Mouse (Mus musculus) heart, adult 11 months (tissue): ENCODE measurements around the gene Cnn2.

Experiments used
- DNase-seq: peaks from one replicate; pipeline ENCODE4 v3.0.0; 2022

The Cnn2 gene

GRCm38 (mm10) chr10:79970415-79971182, 17.8 kb upstream of the Cnn2 start, which contains the start of gene Grin3b:
Gene Grin3b (plus strand): TSS chr10:79970715.
- DNase-seq = no peak

- DNase-seq = no peak
These were observed 17.2 kb upstream of the Cnn2 start for GRCm38 (mm10) chr10:79971183-79971497.

- DNase-seq = peak; percentile 95
These were observed 15.6 kb upstream of the Cnn2 start for GRCm38 (mm10) chr10:79972831-79973230.

- DNase-seq = peak; percentile 90
These were observed 14.3 kb upstream of the Cnn2 start for GRCm38 (mm10) chr10:79974087-79974486.

- no peak for DNase-seq
These were observed 13.7 kb upstream of the Cnn2 start for GRCm38 (mm10) chr10:79974668-79975067.

- peak; percentile 94 for DNase-seq
These were observed 12.2 kb upstream of the Cnn2 start for GRCm38 (mm10) chr10:79976071-79976721.

GRCm38 (mm10) chr10:79976722-79977107, 11.7 kb upstream of the Cnn2 start:
- DNase-seq = no peak

DNA sequence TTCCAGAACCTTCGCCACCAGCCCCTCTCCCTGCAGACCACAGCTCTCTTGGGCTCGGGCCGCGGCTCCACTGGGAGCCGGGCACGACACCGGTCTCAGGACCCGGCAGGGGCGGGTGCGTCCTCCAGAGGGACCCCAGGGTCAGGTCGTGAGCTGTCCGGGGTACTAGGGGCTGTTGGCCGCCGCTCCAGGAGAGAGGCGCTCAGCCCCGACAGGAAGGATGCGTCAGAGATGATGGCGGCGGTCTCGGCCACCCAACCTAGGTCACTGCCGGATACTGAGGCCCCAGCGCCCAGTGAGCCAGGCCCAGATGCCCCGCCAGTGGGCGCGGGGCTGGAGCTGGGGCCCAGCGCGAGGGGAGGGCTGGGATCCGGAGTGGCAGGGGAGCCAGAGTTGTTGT, 11.1 kb upstream of the Cnn2 start:
- peak; percentile 92 for DNase-seq

GRCm38 (mm10) chr10:79978061-79978460, 10.3 kb upstream of the Cnn2 start:
- DNase-seq = peak; percentile 91

DNA sequence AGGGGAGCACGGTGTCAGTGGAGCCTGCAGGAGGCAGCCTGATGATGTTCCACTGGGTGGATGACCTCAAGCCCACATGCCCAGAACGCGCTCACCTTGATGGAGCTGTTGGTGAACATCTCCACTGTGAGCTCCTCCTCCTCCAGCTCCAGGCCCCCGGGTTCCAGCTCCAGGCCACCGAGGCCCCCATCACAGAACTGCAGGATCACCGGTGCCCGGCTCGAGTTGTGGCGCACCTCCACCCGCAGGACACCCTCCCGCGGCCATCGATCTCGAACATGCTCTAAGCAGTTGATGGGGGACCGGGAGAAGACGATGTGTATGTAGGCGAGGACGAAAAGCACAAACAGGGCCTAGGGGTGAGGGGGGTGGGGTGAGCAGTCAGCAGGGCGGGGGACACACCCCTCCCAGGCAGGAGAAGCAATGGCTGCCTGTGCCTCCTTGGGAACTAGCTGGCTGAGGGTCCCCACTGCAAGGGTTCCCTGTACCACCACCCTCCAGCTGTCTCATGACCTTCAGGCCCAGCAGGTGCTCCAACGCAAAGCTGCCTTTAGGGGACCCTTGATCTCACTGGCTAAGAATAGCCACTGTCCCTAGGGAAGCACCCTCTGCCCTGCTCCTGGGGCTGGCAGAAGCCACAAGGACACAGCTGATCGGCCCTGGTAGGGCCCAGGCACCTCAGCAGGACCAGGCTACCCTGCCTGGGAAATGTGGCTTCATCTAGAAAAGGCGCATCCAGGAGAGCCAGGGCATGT, 8.8 kb upstream of the Cnn2 start:
- DNase-seq = peak; percentile 98

GRCm38 (mm10) chr10:79983205-79983604, 5.2 kb upstream of the Cnn2 start:
- DNase-seq = peak; percentile 96

GRCm38 (mm10) chr10:79983670-79984069, 4.7 kb upstream of the Cnn2 start:
- DNase-seq = peak; percentile 98

DNA sequence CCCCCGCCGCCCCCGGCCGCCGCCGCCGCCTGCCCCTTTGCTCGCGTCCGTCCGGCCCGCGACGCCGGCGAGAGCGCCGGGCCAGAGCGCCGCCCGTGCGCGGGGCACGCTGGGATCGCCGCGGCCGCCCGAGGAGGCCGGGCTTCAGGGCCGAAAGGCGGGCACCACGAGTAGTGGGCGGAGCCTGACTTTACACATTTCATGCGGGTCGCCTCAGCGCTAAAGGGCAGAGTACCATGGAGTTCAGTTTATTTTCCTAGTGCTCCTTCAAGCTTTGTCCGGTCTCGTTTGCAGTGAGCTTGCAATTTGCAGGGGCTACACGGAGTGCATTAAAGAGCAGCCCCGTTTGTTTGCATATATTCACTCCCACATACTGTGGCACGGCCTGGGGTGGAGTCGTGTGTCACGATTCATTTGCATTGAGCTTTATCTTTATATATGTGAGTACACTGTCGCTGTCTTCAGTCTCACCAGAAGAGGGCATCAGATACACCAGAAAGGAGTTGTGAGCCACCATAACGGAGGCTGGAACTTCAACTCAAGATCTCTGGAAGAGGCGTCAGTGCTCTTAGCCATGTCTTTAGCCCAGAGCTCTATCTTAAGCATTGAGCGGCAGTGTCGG, 4.1 kb upstream of the Cnn2 start, which contains the start of gene Tmem259:
Tmem259 (minus strand) TSS at position 136 of the 622 bp plus-strand sequence.
- peak; percentile 98 for DNase-seq

DNA sequence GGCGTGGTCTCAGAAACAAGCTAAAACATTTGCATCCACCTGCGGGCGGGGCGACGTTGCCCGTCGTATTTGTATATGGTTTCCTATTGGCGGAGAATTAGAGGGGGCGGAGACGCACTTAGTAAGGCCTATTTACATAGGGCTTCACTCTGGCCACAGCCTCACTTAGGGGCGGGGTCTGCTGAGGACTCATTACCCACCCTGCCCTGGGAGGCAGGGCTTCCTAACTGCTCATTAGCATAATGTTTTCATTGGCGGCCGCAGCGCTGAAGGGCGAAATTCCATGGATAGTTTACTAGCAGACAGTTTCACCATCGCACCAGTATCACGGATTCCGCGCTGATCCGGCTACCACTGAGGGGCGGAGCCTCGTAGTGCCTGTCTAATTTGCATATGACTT, 3.5 kb upstream of the Cnn2 start:
- DNase-seq = peak; percentile 100

- peak; percentile 98 for DNase-seq
These were observed 2.8 kb upstream of the Cnn2 start for GRCm38 (mm10) chr10:79985334-79986231.

GRCm38 (mm10) chr10:79986232-79986878, 2.0 kb upstream of the Cnn2 start:
- peak; percentile 97 for DNase-seq

- DNase-seq = peak; percentile 98
These were observed 1.4 kb upstream of the Cnn2 start for GRCm38 (mm10) chr10:79986963-79987362.

DNA sequence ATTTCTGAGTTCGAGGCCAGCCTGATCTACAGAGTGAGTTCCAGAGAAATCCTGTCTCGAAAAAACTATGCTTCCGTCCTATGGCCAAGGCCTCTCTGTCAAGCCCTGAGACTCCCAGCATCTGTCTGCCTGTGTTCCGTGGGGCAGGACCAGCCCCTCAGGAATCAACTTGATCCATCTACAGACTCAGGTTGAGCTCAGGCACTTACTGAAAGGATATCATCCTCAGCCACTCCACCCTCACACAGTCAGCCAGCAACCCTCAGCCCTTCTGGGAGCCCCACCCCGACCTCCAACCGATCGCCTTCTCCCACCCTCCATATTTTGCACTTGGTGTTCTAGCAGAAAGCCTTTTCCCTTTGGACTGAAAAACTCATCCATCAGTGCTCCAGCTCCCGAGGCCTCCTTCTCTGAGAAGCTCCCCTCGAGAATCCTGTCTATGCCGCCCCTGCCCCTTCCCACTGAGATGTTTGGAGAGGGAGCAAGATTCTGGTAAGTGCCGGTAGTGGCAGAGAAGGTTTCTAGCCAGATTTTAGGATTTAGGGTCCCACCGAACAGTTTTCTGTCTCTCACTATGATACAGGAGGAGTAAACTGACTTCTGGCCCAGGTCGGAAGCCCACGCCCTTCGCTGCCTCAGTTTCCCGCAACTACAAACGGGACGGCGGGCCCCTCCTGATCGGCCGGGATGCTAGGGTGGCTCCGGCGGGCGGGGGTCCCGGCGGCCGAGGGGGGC, 446 bp upstream of the Cnn2 start:
- no peak for DNase-seq

DNA sequence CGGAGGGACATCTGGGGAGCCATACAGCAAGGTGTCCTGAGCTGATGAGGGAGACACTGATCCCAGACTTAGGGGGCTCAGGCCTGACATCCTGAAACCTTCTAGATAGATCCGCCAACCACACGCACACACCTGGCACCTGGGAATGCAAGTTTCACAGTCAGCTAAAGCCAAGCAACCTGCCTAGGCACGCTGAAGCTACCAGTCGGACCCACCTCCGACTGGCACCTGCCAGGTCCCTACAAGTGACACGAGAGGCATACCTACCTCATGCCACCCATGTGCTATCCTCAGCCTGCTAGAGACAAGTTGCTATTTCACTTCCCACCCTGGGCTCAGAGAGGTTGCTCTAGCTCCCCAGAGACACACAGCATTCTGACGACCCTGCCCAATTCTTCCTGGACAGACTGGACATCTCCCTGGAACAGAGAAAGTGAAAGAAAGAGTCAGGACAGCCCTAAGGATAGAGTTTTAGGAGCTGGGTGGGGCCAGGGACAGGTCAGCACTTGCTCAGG, 945 bp downstream of the Cnn2 start:
- no peak for DNase-seq

DNA sequence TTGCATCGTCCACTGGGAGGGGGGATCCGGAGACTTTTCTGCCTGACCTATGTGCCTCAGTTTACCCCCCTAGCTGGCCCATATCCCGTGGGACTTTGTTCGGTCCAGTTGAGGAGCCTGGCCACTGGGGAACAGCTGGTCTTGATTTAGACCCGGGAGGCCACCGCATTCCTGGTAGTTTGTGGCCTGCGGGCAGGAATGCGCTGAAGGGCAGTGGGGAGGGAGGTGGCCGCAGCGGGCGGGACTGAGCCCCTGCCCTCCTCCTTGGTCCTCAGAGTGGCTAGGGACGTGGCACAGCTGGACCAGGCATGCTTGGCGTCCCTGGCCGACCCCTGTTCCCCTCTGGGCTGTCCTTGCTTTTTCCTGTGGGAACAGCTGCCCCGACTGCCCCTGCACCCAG, 1.5 kb downstream of the Cnn2 start:
- DNase-seq = no peak

GRCm38 (mm10) chr10:79991099-79991498, 2.7 kb downstream of the Cnn2 start:
- DNase-seq = no peak
